Mouse (Mus musculus) forebrain, embryonic 10.5 days (tissue): Measurements from ENCODE around the gene Ncor1. TPM values are rescaled to one million over a fixed set of nuclear protein-coding genes. Genes with fewer than 3 reads are reported as not detected.
A peak's percentile ranks its signal among the peaks of the same experiment; 100 is the strongest.

Source experiments
- DNase-seq: peaks from one replicate; pipeline ENCODE4 v3.0.0-alpha.2; 2017; ENCODE audit warnings: low spot score; ENCODE audit errors: extremely low spot score
- H3K27ac ChIP-seq: fragments of 300-500 bp; sonication (generic); 2 replicates; pipeline ENCODE4 v1.5.1; 2016; ENCODE audit warnings: mild to moderate bottlenecking
- H3K27me3 ChIP-seq: fragments of 300-500 bp; sonication (generic); 2 replicates; pipeline ENCODE4 v1.6.1; 2016; ENCODE audit warnings: mild to moderate bottlenecking; ENCODE audit not compliant: poor library complexity, severe bottlenecking
- H3K36me3 ChIP-seq: fragments of 300-500 bp; sonication (generic); replicated peaks from 2 replicates; pipeline ENCODE4 v1.6.1; 2016; ENCODE audit warnings: mild to moderate bottlenecking, moderate library complexity
- H3K4me1 ChIP-seq: fragments of 300-500 bp; sonication (generic); 2 replicates; pipeline ENCODE4 v1.6.1; 2016
- H3K4me3 ChIP-seq: fragments of 300-500 bp; sonication (generic); 2 replicates; pipeline ENCODE4 v1.5.1; 2016; ENCODE audit warnings: mild to moderate bottlenecking, moderate library complexity
- H3K9me3 ChIP-seq: fragments of 300-500 bp; sonication (generic); 2 replicates; pipeline ENCODE4 v1.6.1; 2016; ENCODE audit warnings: mild to moderate bottlenecking, moderate library complexity
- WGBS: fragments of 180-500 bp; shearing (Covaris S2); methylation state at CpG from one replicate; pipeline ENCODE4 v1.1.7; 2016; 5-methylcytosine and 5-hydroxymethylcytosine counted together
- polyA plus RNA-seq: library from polyadenylated mRNA; unstranded; fragments of >200 nt; fragmentation: Nextera tagmentation; extraction: Ambion mirVana; gene quantifications from 2 replicates; pipeline ENCODE4 v1.2.1, GENCODE M21; 2016

Gene Ncor1
- polyA plus RNA-seq, 1 experiment from 2014 or later = 130 TPM

DNA sequence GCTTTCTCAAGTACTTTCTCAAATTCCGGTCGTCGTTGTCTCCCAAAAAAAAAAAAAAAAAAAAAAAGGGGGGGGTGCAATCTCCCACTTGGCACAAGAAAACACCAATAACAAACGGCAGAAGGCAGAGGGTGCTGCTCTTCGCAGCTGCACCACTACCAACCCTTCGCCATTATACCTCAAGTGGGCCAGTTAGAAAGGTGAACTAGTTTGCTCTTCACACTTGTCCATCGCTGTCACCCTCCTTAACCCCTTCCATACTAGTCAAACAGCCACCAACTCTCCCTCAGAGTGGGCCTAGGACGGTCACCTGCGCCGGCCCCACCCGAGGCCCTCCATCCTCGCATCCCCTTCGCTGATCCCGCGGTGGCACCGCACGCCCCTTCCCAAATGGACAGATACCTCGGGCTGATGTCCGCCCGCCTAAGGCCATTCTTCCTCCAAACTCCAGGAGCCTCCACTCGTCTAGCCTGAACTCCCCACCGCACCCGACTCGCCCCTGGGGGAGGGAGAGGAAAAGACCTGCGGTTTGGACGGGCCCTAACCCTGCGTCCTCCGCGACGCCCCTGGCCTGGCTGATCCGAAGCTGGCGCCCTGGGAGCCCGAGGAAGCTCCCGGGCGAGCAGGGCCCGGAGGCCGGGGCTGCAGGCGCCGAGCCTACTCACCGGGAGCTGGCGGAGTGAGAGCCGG is 1.7 kb downstream of the Ncor1 start:
- peaks cover 18% of the 10 kb centered on the region for H3K36me3 ChIP-seq
- peaks cover 29% of the 10 kb centered on the region for H3K4me1 ChIP-seq
- H3K27ac ChIP-seq = peak overlapping the region; percentile 96
- WGBS = under 1% methylated on average over 42 of the region's 42 CpGs
- DNase-seq = peak; percentile 73
- peak overlapping the region; percentile 93 for H3K4me3 ChIP-seq
- no peaks in the 10 kb centered on the region for H3K9me3 ChIP-seq
- H3K27me3 ChIP-seq = no peaks in the 10 kb centered on the region

DNA sequence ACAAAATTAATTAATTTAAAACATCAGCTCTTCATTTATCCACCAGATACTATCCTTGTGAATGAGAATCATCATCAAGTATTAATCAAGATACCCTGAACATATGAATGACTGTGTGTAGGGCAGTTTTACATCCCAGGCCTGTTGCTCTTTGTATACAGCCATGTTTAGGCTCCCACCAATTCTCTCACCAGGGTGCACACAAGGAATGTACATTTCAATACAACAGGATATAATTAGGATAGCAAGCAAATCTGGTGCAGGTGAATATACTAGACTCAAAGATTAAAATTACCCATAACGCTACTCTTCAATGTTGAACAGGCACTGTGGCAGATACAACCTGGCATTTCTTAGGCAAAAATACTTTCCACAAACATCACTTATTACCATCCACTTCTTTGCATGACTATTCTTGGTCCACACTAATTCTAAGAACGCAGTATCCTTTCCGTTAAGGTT is 2.3 kb downstream of the Ncor1 start:
- no peaks in the 10 kb centered on the region for H3K27me3 ChIP-seq
- 10% methylated on average over 3 of the region's 3 CpGs for WGBS
- peaks cover 23% of the 10 kb centered on the region for H3K36me3 ChIP-seq
- H3K4me1 ChIP-seq = peaks cover 29% of the 10 kb centered on the region
- no peaks in the 10 kb centered on the region for H3K9me3 ChIP-seq
- DNase-seq = no peak
- H3K27ac ChIP-seq = peak overlapping the region; percentile 96
- peak overlapping the region; percentile 93 for H3K4me3 ChIP-seq

DNA sequence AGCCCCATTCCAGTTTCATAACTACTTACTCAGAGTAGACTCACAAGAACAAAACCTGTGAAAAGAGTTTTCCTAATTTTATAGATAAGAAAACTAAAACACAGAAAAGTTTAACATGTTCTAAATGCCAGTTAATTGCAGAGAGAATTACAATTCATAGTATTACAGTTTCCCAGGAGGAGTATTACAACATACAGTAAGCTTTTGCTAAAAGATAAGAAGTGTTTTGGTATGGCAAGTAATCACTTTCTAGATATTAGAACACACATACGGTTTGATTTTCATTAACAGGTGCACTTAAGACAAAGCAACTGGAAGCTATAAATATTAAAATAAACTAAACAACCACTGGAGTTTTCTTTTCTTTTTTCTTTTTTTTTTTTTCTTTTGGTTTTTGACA is 3.1 kb downstream of the Ncor1 start:
- H3K4me1 ChIP-seq = peaks cover 29% of the 10 kb centered on the region
- no peak for DNase-seq
- 87% methylated on average over 1 of the region's 1 CpGs for WGBS
- peaks cover 32% of the 10 kb centered on the region for H3K36me3 ChIP-seq
- peak overlapping the region; percentile 93; the same call in 1 of the 2 replicates for H3K4me3 ChIP-seq
- H3K27ac ChIP-seq = 0 out of 2 replicates have a peak overlapping the region, but pooled peaks have one; percentile 96
- no peaks in the 10 kb centered on the region for H3K27me3 ChIP-seq
- no peaks in the 10 kb centered on the region for H3K9me3 ChIP-seq

DNA sequence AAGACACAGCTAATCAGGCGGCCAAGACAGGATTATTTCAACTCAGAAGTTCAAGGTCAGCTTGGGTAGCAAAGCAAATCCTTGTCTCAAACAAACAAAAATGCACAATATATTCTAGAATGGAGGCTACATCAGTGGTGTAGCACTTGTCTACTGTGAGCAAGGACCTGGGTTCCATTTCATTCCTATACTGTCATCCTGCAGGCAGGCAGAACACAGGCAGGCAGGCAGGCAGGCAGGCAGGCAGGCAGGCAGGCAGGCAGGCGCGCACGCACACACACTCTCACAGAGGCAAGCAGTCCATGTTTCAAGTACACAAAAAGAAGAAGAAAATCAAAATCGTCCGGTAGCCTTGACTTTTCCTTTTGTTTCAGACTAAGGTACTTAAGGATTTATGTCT is 9.4 kb downstream of the Ncor1 start:
- 96% methylated on average over 6 of the region's 6 CpGs for WGBS
- Histone ChIP-seq H3K36me3 (peaks cover 69% of the 10 kb centered on the region), H3K27me3 (no peaks in the 10 kb centered on the region)

GRCm38 (mm10) chr11:62445799-62446198 is 12.5 kb downstream of the Ncor1 start:
- peaks cover 63% of the 10 kb centered on the region for H3K36me3 ChIP-seq

More for the DNA sequence above, 9.4 kb downstream of the Ncor1 start:
- no peak overlapping the region for H3K27ac ChIP-seq
- no peaks in the 10 kb centered on the region for H3K9me3 ChIP-seq
- DNase-seq = no peak
- no peak overlapping the region for H3K4me3 ChIP-seq
- H3K4me1 ChIP-seq = no peaks in the 10 kb centered on the region

DNA sequence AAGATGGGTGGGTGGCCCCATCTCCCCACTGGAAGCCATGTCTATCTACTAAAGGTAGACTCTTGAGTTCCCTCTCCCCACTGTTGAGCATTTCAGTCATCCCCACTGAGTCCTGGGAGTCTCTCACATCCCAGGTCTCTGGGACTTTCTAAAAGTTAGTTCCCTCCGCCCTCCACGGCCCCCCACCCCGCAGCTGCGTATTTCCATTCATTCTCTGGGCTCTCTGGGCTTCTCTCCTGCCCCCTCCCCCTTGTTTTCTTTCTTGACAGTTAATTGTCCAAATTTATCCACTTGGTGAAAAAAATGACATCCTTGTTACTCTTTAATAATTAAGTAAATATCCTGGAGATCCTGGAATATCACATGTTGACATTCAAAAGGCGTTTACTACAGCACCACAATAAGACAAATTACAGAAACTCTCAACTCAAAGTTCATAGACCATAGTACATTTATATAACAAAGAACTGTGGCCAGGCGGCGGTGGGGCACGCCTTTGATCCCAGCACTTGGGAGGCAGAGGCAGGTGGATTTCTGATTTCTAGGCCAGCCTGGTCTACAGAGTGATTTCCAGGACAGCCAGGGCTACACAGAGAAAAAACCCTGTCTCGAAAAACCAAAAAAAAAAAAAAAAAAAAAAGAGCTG is 17.5 kb downstream of the Ncor1 start:
- Histone ChIP-seq H3K4me1 (no peaks in the 10 kb centered on the region), H3K27me3 (no peaks in the 10 kb centered on the region), H3K9me3 (no peaks in the 10 kb centered on the region), H3K27ac (no peak overlapping the region), H3K4me3 (no peak overlapping the region), H3K36me3 (peaks cover 69% of the 10 kb centered on the region)
- WGBS = 95% methylated on average over 9 of the region's 9 CpGs
- no peak for DNase-seq

More at GRCm38 (mm10) chr11:62445799-62446198, 12.5 kb downstream of the Ncor1 start:
- DNase-seq = no peak
- no peaks in the 10 kb centered on the region for H3K9me3 ChIP-seq
- H3K4me3 ChIP-seq = no peak overlapping the region
- H3K27ac ChIP-seq = no peak overlapping the region
- no peaks in the 10 kb centered on the region for H3K27me3 ChIP-seq
- no peaks in the 10 kb centered on the region for H3K4me1 ChIP-seq
- 97% methylated on average over 3 of the region's 3 CpGs for WGBS

DNA sequence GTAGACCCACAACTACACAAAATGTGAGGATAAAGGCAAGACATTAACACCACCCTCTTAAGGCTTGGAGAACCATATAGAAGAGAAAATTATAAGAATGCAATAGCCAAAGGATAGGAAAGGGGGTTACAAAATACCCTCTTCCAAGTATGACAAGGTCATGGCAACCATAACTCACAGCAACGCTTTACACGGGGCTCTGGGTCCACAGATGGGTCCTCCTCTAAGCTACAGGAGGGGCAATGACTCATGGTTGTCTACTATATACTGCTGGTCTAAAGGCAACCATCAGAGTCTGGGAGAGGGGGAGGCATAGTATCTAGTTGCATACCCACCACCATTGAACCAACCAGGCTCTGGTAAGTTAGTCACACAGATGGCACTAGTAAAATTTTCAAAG is 26.1 kb downstream of the Ncor1 start:
- WGBS = 95% methylated on average over 2 of the region's 2 CpGs
- H3K9me3 ChIP-seq = no peaks in the 10 kb centered on the region
- H3K4me3 ChIP-seq = no peak overlapping the region
- no peaks in the 10 kb centered on the region for H3K4me1 ChIP-seq
- no peaks in the 10 kb centered on the region for H3K27me3 ChIP-seq
- no peak for DNase-seq
- peaks cover 91% of the 10 kb centered on the region for H3K36me3 ChIP-seq
- H3K27ac ChIP-seq = no peak overlapping the region

DNA sequence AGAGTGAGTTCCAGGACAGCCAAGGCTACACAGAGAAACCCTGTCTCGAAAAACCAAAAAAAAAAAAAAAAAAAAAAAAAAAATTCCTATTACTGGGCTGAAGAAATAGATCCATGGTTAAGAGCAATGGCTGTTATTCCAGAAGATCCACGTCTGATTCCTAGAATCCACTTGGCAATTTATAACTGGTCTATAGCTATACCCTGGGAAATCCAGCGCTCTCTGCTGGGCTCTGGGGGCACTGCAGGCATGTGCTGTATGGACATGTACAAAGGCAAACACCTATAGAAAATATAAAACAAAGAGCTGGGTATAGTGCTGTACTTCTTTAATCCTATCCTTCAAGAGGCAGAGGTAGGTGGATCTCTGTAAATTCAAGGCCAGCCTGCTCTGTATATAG is 31.2 kb downstream of the Ncor1 start:
- H3K9me3 ChIP-seq = no peaks in the 10 kb centered on the region
- no peak overlapping the region for H3K27ac ChIP-seq
- no peak for DNase-seq
- H3K27me3 ChIP-seq = no peaks in the 10 kb centered on the region
- WGBS = 88% methylated on average over 2 of the region's 3 CpGs
- H3K36me3 ChIP-seq = peaks cover 87% of the 10 kb centered on the region
- no peak overlapping the region for H3K4me3 ChIP-seq
- H3K4me1 ChIP-seq = no peaks in the 10 kb centered on the region

DNA sequence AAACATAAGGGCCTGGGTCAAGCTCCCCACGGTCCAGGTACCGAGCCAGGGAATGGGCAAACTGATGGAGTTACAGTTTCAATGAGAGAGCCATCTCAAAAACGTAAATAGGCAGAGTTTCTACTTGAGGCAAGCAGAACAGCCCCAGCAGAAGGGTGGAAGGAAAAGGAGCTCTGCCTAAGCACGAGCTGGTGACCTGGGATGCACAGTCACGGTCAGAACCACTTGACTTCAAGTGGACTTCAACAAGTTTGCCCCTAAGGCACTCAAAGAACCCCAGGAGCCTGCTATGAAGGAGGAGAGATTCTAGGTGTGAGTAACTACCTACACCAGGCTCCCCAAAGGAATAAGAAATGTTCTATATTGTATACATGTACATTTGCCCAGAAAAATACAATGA is 32.1 kb downstream of the Ncor1 start:
- 89% methylated on average over 5 of the region's 5 CpGs for WGBS
- no peak overlapping the region for H3K4me3 ChIP-seq
- H3K9me3 ChIP-seq = no peaks in the 10 kb centered on the region
- DNase-seq = no peak
- H3K36me3 ChIP-seq = peaks cover 87% of the 10 kb centered on the region
- H3K27me3 ChIP-seq = no peaks in the 10 kb centered on the region
- H3K4me1 ChIP-seq = no peaks in the 10 kb centered on the region
- no peak overlapping the region for H3K27ac ChIP-seq

GRCm38 (mm10) chr11:62424525-62424924 is 33.8 kb downstream of the Ncor1 start:
- Histone ChIP-seq H3K27ac (no peak overlapping the region), H3K36me3 (peaks cover 86% of the 10 kb centered on the region), H3K4me3 (no peak overlapping the region), H3K4me1 (no peaks in the 10 kb centered on the region), H3K27me3 (no peaks in the 10 kb centered on the region), H3K9me3 (no peaks in the 10 kb centered on the region)
- WGBS = 85% methylated on average over 2 of the region's 2 CpGs
- no peak for DNase-seq

DNA sequence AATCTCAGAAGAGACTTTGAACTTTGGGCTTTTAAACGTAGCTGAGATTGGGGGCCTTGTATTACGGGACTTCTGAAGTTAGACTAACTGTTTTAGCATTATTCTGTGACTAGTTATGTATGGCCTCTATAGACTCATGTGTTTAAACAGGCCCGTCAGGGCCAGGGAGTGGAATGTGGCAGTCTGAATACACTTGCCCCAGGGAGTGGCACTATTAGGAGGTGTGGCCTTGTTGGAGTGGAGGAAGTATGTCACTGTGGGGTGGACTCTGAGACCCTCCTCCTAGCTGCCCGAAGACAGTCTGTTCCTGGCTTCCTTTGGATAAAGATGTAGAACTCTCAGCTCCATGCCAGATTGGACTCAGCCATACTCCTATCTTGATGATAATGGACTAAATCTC is 43.3 kb downstream of the Ncor1 start:
- H3K36me3 ChIP-seq = peaks cover 90% of the 10 kb centered on the region
- no peak overlapping the region for H3K4me3 ChIP-seq

GRCm38 (mm10) chr11:62409611-62410010 is 48.7 kb downstream of the Ncor1 start:
- H3K9me3 ChIP-seq = no peaks in the 10 kb centered on the region
- H3K27ac ChIP-seq = no peak overlapping the region
- 93% methylated on average over 1 of the region's 1 CpGs for WGBS
- H3K36me3 ChIP-seq = peaks cover 81% of the 10 kb centered on the region
- no peaks in the 10 kb centered on the region for H3K27me3 ChIP-seq
- no peak overlapping the region for H3K4me3 ChIP-seq
- no peaks in the 10 kb centered on the region for H3K4me1 ChIP-seq
- DNase-seq = no peak

More for the DNA sequence above, 43.3 kb downstream of the Ncor1 start:
- no peaks in the 10 kb centered on the region for H3K9me3 ChIP-seq
- no peaks in the 10 kb centered on the region for H3K4me1 ChIP-seq
- H3K27ac ChIP-seq = no peak overlapping the region
- no peaks in the 10 kb centered on the region for H3K27me3 ChIP-seq
- WGBS = 90% methylated on average over 4 of the region's 4 CpGs
- DNase-seq = no peak

DNA sequence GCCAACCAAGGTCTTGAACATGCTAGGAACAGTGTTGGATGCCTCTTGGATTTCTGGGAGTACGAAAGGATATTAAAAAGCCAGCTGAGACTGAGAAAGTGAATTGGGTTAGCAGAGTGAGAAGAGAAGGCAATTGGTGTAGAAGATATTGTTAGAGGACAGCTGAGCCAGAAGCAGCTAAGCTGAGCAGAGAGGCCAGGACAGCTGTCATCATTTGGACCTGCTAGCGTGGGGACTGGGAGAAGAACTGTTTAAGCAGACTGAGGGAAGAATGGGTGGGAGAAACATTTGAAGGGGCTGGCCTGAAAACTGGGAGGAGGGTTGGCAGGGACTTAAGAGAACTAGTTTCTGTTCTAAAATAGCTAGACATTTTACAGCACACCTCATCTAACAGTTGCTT is 49.5 kb downstream of the Ncor1 start:
- WGBS = 93% methylated on average over 2 of the region's 2 CpGs
- no peaks in the 10 kb centered on the region for H3K27me3 ChIP-seq
- no peak overlapping the region for H3K4me3 ChIP-seq
- peaks cover 76% of the 10 kb centered on the region for H3K36me3 ChIP-seq
- no peak overlapping the region for H3K27ac ChIP-seq
- no peaks in the 10 kb centered on the region for H3K9me3 ChIP-seq
- H3K4me1 ChIP-seq = no peaks in the 10 kb centered on the region
- DNase-seq = no peak
